Mouse (Mus musculus) heart, embryonic 14.5 days (tissue): ENCODE results near the gene Lmcd1. TPM values are rescaled to one million over a fixed set of nuclear protein-coding genes. Genes with fewer than 3 reads are reported as not detected.

ENCODE experiments used
- ATAC-seq: fragments of 200-750 bp; cut with Nextera tagmentation; 2 replicates; pipeline ENCODE4 v1.8.0; 2017; ENCODE audit warnings: low read depth, moderate TSS enrichment; ENCODE audit not compliant: insufficient number of reproducible peaks, insufficient read depth, low FRiP score
- H3K27ac ChIP-seq, 2 experiments: fragments of 200-500 bp in 1 of 2; fragments of 300-500 bp in 1 of 2; sonication (generic) in 1 of 2; replicated peaks in 1 of 2; 2 replicates each; pipeline ENCODE4 v1.5.1; 2012 to 2014; ENCODE audit warnings: low read depth in 2 of 2, low read length in 2 of 2, control low read depth in 1 of 2, mild to moderate bottlenecking in 1 of 2, mixed read lengths in 1 of 2; ENCODE audit not compliant: control insufficient read depth in 1 of 2, insufficient read depth in 1 of 2
- H3K27me3 ChIP-seq: fragments of 300-500 bp; sonication (generic); 2 replicates; pipeline ENCODE4 v1.6.1; 2014; ENCODE audit warnings: mild to moderate bottlenecking, low read length, control low read depth; ENCODE audit not compliant: control insufficient read depth, insufficient read depth
- H3K36me3 ChIP-seq: fragments of 300-500 bp; sonication (generic); 2 replicates; pipeline ENCODE4 v1.6.1; 2014; ENCODE audit warnings: mild to moderate bottlenecking, control low read depth, low read length, mixed read lengths; ENCODE audit not compliant: control insufficient read depth, insufficient read depth
- H3K4me1 ChIP-seq, 2 experiments: fragments of 200-500 bp in 1 of 2; fragments of 300-500 bp in 1 of 2; sonication (generic) in 1 of 2; 2 replicates each; pipeline ENCODE4 v1.6.1; 2012 to 2014; ENCODE audit warnings: low read length in 2 of 2, control low read depth in 1 of 2, mixed read lengths in 1 of 2; ENCODE audit not compliant: control insufficient read depth in 2 of 2, insufficient read depth in 2 of 2
- H3K4me2 ChIP-seq: fragments of 300-500 bp; sonication (generic); 2 replicates; pipeline ENCODE4 v1.6.1; 2014; ENCODE audit warnings: mild to moderate bottlenecking, low read length
- H3K4me3 ChIP-seq, 2 experiments: fragments of 200-500 bp in 1 of 2; fragments of 300-500 bp in 1 of 2; sonication (generic) in 1 of 2; 2 replicates each; pipeline ENCODE4 v1.5.1; 2012 to 2014; ENCODE audit warnings: low read length in 2 of 2, mild to moderate bottlenecking in 2 of 2, control low read depth in 1 of 2, low read depth in 1 of 2, moderate library complexity in 1 of 2; ENCODE audit not compliant: control insufficient read depth in 1 of 2, insufficient read depth in 1 of 2
- H3K9ac ChIP-seq: fragments of 300-500 bp; sonication (generic); 2 replicates; pipeline ENCODE4 v1.6.1; 2014; ENCODE audit warnings: mild to moderate bottlenecking, low read length
- H3K9me3 ChIP-seq: fragments of 300-500 bp; sonication (generic); 2 replicates; pipeline ENCODE4 v1.6.1; 2016; ENCODE audit warnings: low read length, control low read depth; ENCODE audit not compliant: control insufficient read depth
- WGBS: fragments of 180-500 bp; shearing (Covaris S2); extraction: QIAGEN DNeasy Blood & Tissue Kit; methylation state at CpG from one replicate; pipeline ENCODE4 v1.1.7; 2014; 5-methylcytosine and 5-hydroxymethylcytosine counted together
- polyA plus RNA-seq: library from polyadenylated mRNA; unstranded; fragments of >200 nt; fragmentation: Nextera tagmentation; extraction: Ambion mirVana; gene quantifications from 2 replicates; pipeline ENCODE4 v1.2.1, GENCODE M21; 2014

Gene Lmcd1
- polyA plus RNA-seq, 1 experiment from 2014 or later, result 56.7 TPM

GRCm38 (mm10) chr6:112254967-112255366, 18.6 kb upstream of the Lmcd1 start:
- Histone ChIP-seq H3K4me3 (no peak overlapping the region), H3K4me2 (no peak overlapping the region), H3K27ac (no peak overlapping the region), H3K9ac (no peak overlapping the region), H3K36me3 (no peaks in the 10 kb centered on the region), H3K4me1 (peaks cover 10 to 15% of the 10 kb centered on the region in 2 experiments; a peak in 3 of 4 replicates), H3K9me3 (no peaks in the 10 kb centered on the region), H3K27me3 (no peaks in the 10 kb centered on the region)
- ATAC-seq, result no peak
- WGBS, result 79% methylated on average over 2 of the region's 2 CpGs

- ATAC-seq, result no peak
Observed at GRCm38 (mm10) chr6:112255388-112256225, 18.0 kb upstream of the Lmcd1 start.

DNA sequence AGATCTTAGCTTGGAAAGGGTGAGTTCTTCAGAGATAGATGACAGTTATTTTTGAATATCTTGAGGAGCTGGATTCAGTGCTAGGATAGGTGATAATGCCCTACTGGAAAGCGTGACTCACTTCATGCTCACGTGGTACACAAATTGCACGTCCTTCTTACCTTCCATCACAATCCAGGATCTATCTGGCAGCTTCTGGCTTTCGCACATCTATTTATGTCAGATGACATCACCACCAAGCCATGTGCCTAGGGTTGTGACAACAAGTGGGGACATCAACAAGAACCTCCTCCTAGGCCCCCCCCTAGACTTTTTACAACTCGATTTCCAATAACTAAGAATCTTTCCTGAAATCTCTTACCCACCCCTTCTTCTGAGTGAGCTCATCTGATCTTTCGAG, 17.0 kb upstream of the Lmcd1 start:
- Histone ChIP-seq H3K4me3 (no peak overlapping the region), H3K9me3 (no peaks in the 10 kb centered on the region), H3K27me3 (no peaks in the 10 kb centered on the region), H3K27ac (peak overlapping the region in 1 of 2 experiments; percentile 10; a peak in 1 of 4 replicates), H3K4me2 (no peak overlapping the region), H3K4me1 (peaks cover 10 to 15% of the 10 kb centered on the region in 2 experiments; a peak in 3 of 4 replicates), H3K36me3 (no peaks in the 10 kb centered on the region), H3K9ac (no peak overlapping the region)
- WGBS, result 37% methylated on average over 6 of the region's 6 CpGs
- no peak for ATAC-seq

More at GRCm38 (mm10) chr6:112255388-112256225, 18.0 kb upstream of the Lmcd1 start:
- Histone ChIP-seq H3K36me3 (no peaks in the 10 kb centered on the region), H3K4me2 (peak overlapping the region; percentile 4; the same call in 1 of the 2 replicates), H3K4me3 (no peak overlapping the region), H3K9ac (no peak overlapping the region), H3K27ac (peak overlapping the region; percentile 21 to 57; a peak in 2 of 4 replicates), H3K9me3 (no peaks in the 10 kb centered on the region), H3K27me3 (no peaks in the 10 kb centered on the region), H3K4me1 (peaks cover 10 to 15% of the 10 kb centered on the region in 2 experiments; a peak in 3 of 4 replicates)
- WGBS, result 60% methylated on average over 11 of the region's 11 CpGs

GRCm38 (mm10) chr6:112261089-112261488, 12.5 kb upstream of the Lmcd1 start:
- no peak overlapping the region for H3K9ac ChIP-seq
- no peak overlapping the region for H3K4me2 ChIP-seq
- H3K27me3 ChIP-seq, result no peaks in the 10 kb centered on the region
- no peak overlapping the region for H3K4me3 ChIP-seq
- no peak overlapping the region for H3K27ac ChIP-seq
- H3K36me3 ChIP-seq, result no peaks in the 10 kb centered on the region
- H3K9me3 ChIP-seq, result no peaks in the 10 kb centered on the region
- ATAC-seq, result no peak
- H3K4me1 ChIP-seq, result peaks cover 5 to 8% of the 10 kb centered on the region in 2 experiments; a peak in 3 of 4 replicates

- no peak overlapping the region for H3K27ac ChIP-seq
- WGBS, result 92% methylated on average over 1 of the region's 1 CpGs
- H3K9me3 ChIP-seq, result no peaks in the 10 kb centered on the region
- ATAC-seq, result no peak
- no peaks in the 10 kb centered on the region for H3K36me3 ChIP-seq
- no peak overlapping the region for H3K4me3 ChIP-seq
- no peaks in the 10 kb centered on the region for H3K27me3 ChIP-seq
- H3K9ac ChIP-seq, result no peak overlapping the region
- H3K4me1 ChIP-seq, result 0 out of 4 replicates have a peak, but pooled peaks cover 2 to 6% of the 10 kb centered on the region in 2 experiments
- no peak overlapping the region for H3K4me2 ChIP-seq
Observed at GRCm38 (mm10) chr6:112264321-112264720, 9.2 kb upstream of the Lmcd1 start.

DNA sequence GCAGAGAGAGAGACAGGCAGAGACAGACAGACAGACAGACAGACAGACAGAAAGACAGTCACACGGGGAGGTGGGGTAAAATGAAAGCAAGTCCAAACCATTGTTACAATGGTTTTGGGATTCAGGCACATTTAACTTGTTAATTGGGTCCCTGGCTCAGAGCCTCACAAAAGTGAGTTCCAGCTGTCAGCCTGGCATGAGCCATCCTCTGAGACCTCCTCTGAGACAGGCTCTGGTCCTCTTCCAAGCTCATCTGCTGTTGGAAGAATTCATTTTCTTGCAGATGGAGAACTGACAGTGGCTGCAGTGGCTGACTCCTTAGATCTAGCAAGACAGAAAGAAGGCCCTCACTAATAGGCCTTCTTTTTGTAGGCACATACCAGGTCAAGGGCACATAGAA, 6.9 kb upstream of the Lmcd1 start:
- WGBS, result 52% methylated on average over 1 of the region's 1 CpGs

DNA sequence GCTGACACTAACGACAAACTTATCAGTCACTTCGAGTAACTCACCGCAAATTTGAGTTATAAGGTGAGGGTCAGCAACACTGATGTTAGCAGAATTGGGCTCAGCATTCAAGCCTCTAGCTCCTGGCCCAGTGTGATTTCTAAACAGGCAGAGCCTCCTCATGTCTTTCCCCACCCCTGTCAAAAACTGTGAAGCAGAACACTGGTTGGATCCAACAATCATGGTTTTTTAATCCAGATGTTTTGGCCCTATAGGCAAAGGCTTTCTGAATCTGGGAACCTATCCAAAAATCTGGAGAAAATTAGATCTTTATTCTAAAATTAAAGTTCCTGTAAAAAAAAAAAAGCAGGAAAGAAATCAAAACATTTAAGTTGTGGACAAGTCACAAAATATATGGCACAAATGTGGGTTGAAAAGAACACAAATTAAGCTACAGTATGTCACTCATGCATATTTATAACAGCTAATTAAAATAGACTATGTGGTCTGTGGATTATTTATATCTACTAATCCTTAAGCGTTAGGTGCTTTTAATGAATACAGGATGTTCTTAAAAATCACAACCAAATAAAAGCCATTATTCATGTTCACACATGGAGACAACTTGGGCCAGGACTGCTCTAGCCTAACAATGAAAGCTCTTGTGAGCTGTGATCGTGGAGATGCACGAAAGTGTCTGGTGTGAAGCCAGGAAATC, 5.7 kb upstream of the Lmcd1 start:
- H3K9me3 ChIP-seq, result no peaks in the 10 kb centered on the region
- H3K4me2 ChIP-seq, result no peak overlapping the region
- no peak overlapping the region; a peak in 1 of 4 replicates for H3K27ac ChIP-seq
- 83% methylated on average over 6 of the region's 6 CpGs for WGBS
- no peak overlapping the region for H3K4me3 ChIP-seq
- no peaks in the 10 kb centered on the region for H3K36me3 ChIP-seq
- no peak overlapping the region for H3K9ac ChIP-seq
- ATAC-seq, result no peak
- H3K4me1 ChIP-seq, result peaks cover 6 to 8% of the 10 kb centered on the region in 2 experiments; a peak in 2 of 4 replicates
- no peaks in the 10 kb centered on the region for H3K27me3 ChIP-seq

More for the DNA sequence above, 6.9 kb upstream of the Lmcd1 start:
- Histone ChIP-seq H3K9ac (no peak overlapping the region), H3K4me3 (no peak overlapping the region), H3K27ac (no peak overlapping the region), H3K9me3 (no peaks in the 10 kb centered on the region), H3K27me3 (no peaks in the 10 kb centered on the region), H3K36me3 (no peaks in the 10 kb centered on the region), H3K4me1 (0 out of 4 replicates have a peak, but pooled peaks cover 2 to 6% of the 10 kb centered on the region in 2 experiments), H3K4me2 (no peak overlapping the region)
- no peak for ATAC-seq
